Mouse (Mus musculus) heart, postnatal 0 days (tissue): Measurements from ENCODE around the gene Sugp1.
A peak's percentile ranks its signal among the peaks of the same experiment; 100 is the strongest.

Experiments used
- CTCF ChIP-seq: IDR thresholded peaks from 2 replicates; pipeline ENCODE4 v1.5.1; 2016; ENCODE audit warnings: antibody characterized with exemption, control low read depth, low read depth
- EP300 ChIP-seq: IDR thresholded peaks from 2 replicates; pipeline ENCODE4 v1.6.1; 2016; ENCODE audit warnings: antibody characterized with exemption, low read depth

- TF ChIP-seq CTCF (no peak), EP300 (peak; percentile 64; the same call in 1 of the 2 replicates)
These were observed at the start of gene Sugp1, which contains the start of gene Mau2 for GRCm38 (mm10) chr8:70042583-70043455.
